Mouse (Mus musculus) midbrain, embryonic 13.5 days (tissue): Measurements from ENCODE around the gene Mrpl52. TPM values are rescaled to one million over a fixed set of nuclear protein-coding genes. Genes with fewer than 3 reads are reported as not detected.

ENCODE experiments used
- ATAC-seq: fragments of 200-750 bp; cut with Nextera tagmentation; 2 replicates; pipeline ENCODE4 v1.8.0; 2017; ENCODE audit warnings: mild to moderate bottlenecking, moderate TSS enrichment, moderate library complexity
- H3K27ac ChIP-seq: fragments of 300-500 bp; sonication (generic); 2 replicates; pipeline ENCODE4 v1.5.1; 2015; ENCODE audit warnings: inconsistent platforms, mild to moderate bottlenecking, moderate library complexity
- H3K27me3 ChIP-seq: fragments of 300-500 bp; sonication (generic); 2 replicates; pipeline ENCODE4 v1.6.1; 2015; ENCODE audit warnings: mild to moderate bottlenecking, inconsistent platforms
- H3K36me3 ChIP-seq: fragments of 300-500 bp; sonication (generic); 2 replicates; pipeline ENCODE4 v1.6.1; 2015; ENCODE audit warnings: mild to moderate bottlenecking, inconsistent platforms
- H3K4me1 ChIP-seq: fragments of 300-500 bp; sonication (generic); replicated peaks from 2 replicates; pipeline ENCODE4 v1.6.1; 2015; ENCODE audit warnings: inconsistent platforms
- H3K4me2 ChIP-seq: fragments of 300-500 bp; sonication (generic); replicated peaks from 2 replicates; pipeline ENCODE4 v1.6.1; 2015; ENCODE audit warnings: moderate library complexity, mild to moderate bottlenecking, inconsistent platforms
- H3K4me3 ChIP-seq: fragments of 300-500 bp; sonication (generic); replicated peaks from 2 replicates; pipeline ENCODE4 v1.5.1; 2015; ENCODE audit warnings: mild to moderate bottlenecking, inconsistent platforms
- H3K9ac ChIP-seq: fragments of 300-500 bp; sonication (generic); replicated peaks from 2 replicates; pipeline ENCODE4 v1.6.1; 2015; ENCODE audit warnings: mild to moderate bottlenecking, inconsistent platforms
- H3K9me3 ChIP-seq: fragments of 300-500 bp; sonication (generic); 2 replicates; pipeline ENCODE4 v1.6.1; 2016; ENCODE audit warnings: mild to moderate bottlenecking, inconsistent platforms
- WGBS: fragments of 180-500 bp; shearing (Covaris S2); methylation state at CpG from one replicate; pipeline ENCODE4 v1.1.7; 2015; 5-methylcytosine and 5-hydroxymethylcytosine counted together
- polyA plus RNA-seq: library from polyadenylated mRNA; unstranded; fragments of >200 nt; fragmentation: Nextera tagmentation; extraction: Ambion mirVana; gene quantifications from 2 replicates; pipeline ENCODE4 v1.2.1, GENCODE M21; 2015

The Mrpl52 gene
- polyA plus RNA-seq, 1 experiment from 2014 or later, result 280 TPM

DNA sequence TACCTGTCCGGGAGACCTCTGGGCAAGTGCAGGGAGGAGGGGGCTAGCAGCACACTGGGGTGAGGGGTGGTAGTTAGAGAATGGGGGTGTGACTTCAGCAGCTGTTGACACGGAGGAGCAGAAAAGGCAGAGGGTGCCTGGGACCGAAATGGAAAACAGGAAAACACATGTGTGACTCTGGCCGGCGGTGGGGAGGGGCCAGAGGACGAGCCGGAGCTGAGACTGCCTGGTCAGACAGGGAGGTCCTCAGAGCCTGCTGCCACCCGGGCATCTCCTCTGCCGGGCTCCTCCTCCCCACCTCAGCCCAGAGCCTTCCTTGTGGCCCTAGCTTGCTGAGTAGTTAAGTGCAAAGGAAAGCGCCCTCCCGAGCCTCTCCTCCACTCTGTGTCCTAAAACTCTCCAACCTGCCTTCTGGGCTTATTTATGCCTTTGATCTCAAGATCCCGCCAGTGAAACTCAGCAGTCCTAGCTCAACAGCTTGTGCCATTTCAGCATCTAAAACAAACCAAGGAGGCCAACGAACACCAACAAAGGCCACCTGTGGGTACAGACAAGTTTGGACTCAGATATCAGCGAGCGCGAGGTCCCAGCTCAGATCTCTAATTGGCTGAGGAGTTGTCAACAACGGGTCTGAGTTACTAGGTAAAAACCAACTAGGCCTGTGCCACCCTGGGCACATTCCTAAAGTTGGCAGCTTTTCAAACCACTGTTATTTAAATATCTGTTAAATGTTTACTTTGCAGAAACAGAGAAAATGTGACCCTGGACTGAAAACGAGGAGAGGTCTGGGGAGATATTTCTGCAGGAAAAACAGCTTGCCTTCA is 12.6 kb upstream of the Mrpl52 start:
- Histone ChIP-seq H3K4me2 (no peak overlapping the region), H3K36me3 (no peaks in the 10 kb centered on the region), H3K9ac (no peak overlapping the region), H3K9me3 (no peaks in the 10 kb centered on the region), H3K27me3 (peaks cover 38% of the 10 kb centered on the region), H3K4me3 (no peak overlapping the region), H3K4me1 (peaks cover 25% of the 10 kb centered on the region), H3K27ac (no peak overlapping the region)
- ATAC-seq, result no peak; the same call in 1 of the 2 replicates
- 10% methylated on average over 18 of the region's 18 CpGs for WGBS

DNA sequence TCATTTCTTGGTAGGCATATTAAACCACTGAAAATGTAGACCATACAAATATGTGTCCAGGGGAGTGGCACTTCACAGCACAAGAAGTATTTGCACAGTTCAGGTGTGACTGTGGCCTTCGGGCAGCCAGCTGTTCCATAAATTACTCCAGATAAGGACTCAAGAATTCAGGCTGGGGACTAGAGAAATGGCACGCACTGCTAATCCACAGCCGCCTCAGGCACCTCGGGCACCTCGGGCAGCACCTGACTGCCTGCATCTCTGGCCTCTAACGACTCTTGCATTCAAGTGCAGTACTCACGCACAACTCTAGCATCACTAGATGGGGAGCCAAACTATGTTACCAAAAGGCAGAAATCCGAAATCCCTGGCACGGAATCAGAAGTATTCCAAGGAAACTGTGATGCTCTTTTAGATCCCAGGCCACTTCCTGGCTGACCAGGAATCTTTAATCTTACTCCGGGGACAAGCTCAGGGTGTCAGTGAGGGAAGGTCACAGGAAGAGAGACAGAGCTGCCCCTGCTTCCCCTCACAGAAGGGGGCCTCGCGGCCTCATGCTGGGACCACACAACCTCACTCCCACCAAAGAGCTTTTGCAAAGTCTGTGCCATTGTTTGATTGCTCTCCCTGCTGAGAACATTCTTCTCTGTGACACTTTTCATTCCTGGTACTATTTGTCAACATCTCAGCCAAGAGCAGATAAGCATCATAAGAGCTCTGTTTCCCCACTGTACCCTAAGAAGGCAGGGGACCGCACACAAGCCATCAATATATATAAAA is 11.3 kb upstream of the Mrpl52 start:
- 7% methylated on average over 13 of the region's 13 CpGs for WGBS

DNA sequence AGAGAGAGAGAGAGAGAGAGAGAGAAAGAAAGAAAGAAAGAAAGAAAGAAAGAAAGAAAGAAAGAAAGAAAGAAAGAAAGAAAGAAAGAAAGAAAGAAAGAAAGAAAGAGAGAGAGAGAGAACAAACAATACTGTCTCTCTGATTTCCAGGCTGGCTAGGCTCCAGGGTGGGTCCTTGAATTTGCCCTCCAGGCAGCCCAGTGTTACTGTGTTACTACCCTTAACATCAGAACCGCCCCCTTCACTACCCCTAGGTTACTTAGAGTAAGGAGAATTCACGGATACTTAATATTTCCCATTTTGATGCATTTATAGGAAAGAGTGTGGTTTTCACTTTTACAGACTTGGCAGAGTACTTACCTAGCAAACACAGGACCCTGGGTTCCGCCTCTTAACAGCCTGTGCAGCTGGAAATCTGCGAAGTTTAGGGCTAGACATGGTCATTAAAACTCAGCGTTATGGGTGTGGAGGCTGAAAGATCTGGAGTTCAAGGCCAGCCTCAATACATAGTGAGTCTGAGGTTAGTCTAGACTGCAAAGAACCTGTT is 10.4 kb upstream of the Mrpl52 start:
- no peaks in the 10 kb centered on the region for H3K9me3 ChIP-seq
- H3K36me3 ChIP-seq, result no peaks in the 10 kb centered on the region
- H3K4me3 ChIP-seq, result no peak overlapping the region
- H3K27ac ChIP-seq, result no peak overlapping the region
- peaks cover 38% of the 10 kb centered on the region for H3K27me3 ChIP-seq
- ATAC-seq, result no peak
- 38% methylated on average over 5 of the region's 5 CpGs for WGBS
- no peak overlapping the region for H3K9ac ChIP-seq
- peaks cover 16% of the 10 kb centered on the region for H3K4me1 ChIP-seq
- H3K4me2 ChIP-seq, result no peak overlapping the region

More for the DNA sequence above, 11.3 kb upstream of the Mrpl52 start:
- Histone ChIP-seq H3K4me2 (no peak overlapping the region), H3K9me3 (no peaks in the 10 kb centered on the region), H3K27ac (no peak overlapping the region), H3K36me3 (no peaks in the 10 kb centered on the region), H3K4me3 (no peak overlapping the region), H3K9ac (no peak overlapping the region), H3K4me1 (peaks cover 16% of the 10 kb centered on the region), H3K27me3 (peaks cover 38% of the 10 kb centered on the region)
- no peak for ATAC-seq

DNA sequence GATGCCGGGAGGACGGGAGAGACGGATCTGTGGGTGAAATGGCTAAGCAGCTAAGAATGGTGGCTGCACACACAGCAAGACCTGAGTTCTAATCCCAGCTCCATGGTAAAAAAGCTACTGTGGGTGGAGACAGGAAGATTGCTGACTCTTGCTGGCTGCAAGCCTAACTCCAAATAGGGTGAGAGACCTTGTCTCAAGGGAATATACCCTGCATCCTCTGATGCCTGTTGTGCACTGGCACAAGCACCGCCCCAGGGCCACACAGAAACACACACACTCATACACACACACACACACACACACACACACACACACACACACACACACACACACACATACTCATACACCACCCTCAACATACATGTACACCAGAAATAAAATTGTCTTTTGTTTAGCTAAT is 9.9 kb upstream of the Mrpl52 start:
- Histone ChIP-seq H3K4me1 (peaks cover 16% of the 10 kb centered on the region), H3K27me3 (peaks cover 38% of the 10 kb centered on the region), H3K9ac (no peak overlapping the region), H3K27ac (no peak overlapping the region), H3K4me3 (no peak overlapping the region), H3K36me3 (no peaks in the 10 kb centered on the region), H3K9me3 (no peaks in the 10 kb centered on the region), H3K4me2 (no peak overlapping the region)
- 41% methylated on average over 3 of the region's 4 CpGs for WGBS
- ATAC-seq, result no peak

DNA sequence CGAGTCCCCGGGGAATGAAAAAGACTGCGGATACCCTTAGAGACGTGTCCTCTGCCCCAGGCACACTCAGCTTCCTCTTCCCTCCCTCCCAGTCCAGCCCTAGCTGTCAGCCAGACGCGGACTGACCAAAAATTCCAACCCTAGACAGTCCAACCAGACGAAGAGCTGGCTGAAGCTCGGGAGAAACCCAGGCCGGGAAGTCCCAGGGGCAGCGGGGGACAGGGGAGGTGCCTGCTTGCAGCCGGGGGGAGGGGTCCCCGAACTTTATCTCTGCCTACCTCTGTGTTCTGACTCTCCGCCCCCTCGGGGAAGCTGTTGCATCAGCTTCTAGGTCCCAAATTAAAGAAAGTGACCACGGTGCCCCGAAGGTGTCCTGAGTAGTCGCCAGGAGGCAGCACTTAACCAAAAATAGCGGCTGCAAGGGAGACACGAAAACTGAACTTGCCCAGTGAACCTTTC is 9.1 kb upstream of the Mrpl52 start, which contains the start of gene Slc7a7:
Gene Slc7a7, minus strand, starts transcription at position 158 of the 459 bp plus-strand sequence.
- Histone ChIP-seq H3K9ac (no peak within 1 kb of the TSS), H3K4me1 (peaks cover 16% of the 10 kb centered on the region), H3K27me3 (peaks cover 38% of the 10 kb centered on the region), H3K4me3 (no peak within 1 kb of the TSS), H3K9me3 (no peaks in the 10 kb centered on the region), H3K27ac (no peak within 1 kb of the TSS), H3K4me2 (peak within 1 kb of the TSS; percentile 20), H3K36me3 (no peaks in the 10 kb centered on the region)
- 6% methylated on average over 19 of the region's 19 CpGs for WGBS
- ATAC-seq, result peak; percentile 55; the same call in 1 of the 2 replicates

DNA sequence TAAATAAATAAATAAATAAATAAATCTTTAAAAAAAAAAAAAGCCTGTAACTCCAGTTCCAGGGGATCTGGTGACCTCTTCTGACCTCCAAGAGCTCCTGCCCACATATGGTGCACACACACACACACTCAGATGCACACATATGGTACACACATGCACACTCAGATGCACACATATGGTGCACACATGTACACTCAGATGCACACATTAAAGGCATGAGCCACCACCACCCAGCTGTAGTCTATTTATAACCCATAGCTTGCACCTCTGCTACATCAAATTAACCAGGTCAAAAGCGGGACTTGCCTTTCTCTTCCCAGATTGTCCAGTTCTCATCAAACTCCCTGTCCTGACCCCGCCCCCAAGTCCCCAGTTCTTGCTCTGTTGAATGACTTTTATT is 5.7 kb upstream of the Mrpl52 start:
- H3K9ac ChIP-seq, result no peak overlapping the region
- no peak overlapping the region for H3K4me2 ChIP-seq
- H3K36me3 ChIP-seq, result no peaks in the 10 kb centered on the region
- peaks cover 16% of the 10 kb centered on the region for H3K27me3 ChIP-seq
- H3K4me1 ChIP-seq, result peaks cover 9% of the 10 kb centered on the region
- no peaks in the 10 kb centered on the region for H3K9me3 ChIP-seq
- WGBS, result 85% methylated on average over 2 of the region's 2 CpGs
- no peak for ATAC-seq
- no peak overlapping the region for H3K4me3 ChIP-seq
- no peak overlapping the region for H3K27ac ChIP-seq

DNA sequence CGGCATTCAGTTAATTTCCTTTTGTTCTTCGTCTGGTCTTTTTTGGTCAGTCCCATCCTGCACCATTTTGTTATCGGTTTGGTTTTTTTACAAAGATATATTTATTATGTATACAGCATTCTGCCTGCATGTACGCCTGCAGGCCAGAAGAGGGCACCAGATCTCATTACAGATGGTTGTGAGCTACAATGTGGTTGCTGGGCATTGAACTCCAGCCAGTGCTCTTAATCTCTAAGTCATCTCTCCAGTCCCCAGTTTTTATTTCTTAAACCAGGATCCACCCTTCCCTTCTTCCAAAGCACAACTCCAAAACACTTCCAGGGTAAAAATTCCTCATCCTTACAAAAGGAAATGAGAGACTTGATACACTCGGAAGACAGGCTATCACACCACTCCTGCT is 3.3 kb upstream of the Mrpl52 start:
- 58% methylated on average over 5 of the region's 5 CpGs for WGBS
- Histone ChIP-seq H3K9ac (no peak overlapping the region), H3K4me3 (no peak overlapping the region), H3K27me3 (no peaks in the 10 kb centered on the region), H3K4me1 (peaks cover 20% of the 10 kb centered on the region), H3K4me2 (no peak overlapping the region), H3K9me3 (no peaks in the 10 kb centered on the region), H3K27ac (no peak overlapping the region), H3K36me3 (no peaks in the 10 kb centered on the region)
- no peak for ATAC-seq

DNA sequence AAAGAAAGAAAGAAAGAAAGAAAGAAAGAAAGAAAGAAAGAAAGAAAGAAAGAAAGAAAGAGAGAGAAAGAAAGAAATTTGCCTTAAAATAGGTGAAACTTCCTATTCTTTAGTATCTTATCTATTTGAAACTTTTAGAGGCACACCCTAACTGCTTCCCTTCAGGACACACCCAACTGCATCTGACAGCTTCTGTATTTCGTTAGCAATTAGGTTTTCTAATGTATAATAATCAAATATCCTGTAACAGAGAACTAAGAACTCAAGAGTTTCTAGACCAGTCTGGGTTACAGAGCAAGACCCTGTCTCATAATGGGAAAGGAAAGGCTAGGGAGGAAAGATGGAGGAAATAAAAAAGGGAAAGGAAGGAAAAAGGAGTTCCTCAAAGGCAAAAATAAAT is 2.1 kb upstream of the Mrpl52 start:
- Histone ChIP-seq H3K36me3 (0 out of 2 replicates have a peak, but pooled peaks cover 5% of the 10 kb centered on the region), H3K4me3 (no peak overlapping the region), H3K27ac (no peak overlapping the region), H3K27me3 (no peaks in the 10 kb centered on the region), H3K9me3 (no peaks in the 10 kb centered on the region), H3K9ac (no peak overlapping the region), H3K4me2 (no peak overlapping the region), H3K4me1 (peaks cover 28% of the 10 kb centered on the region)
- ATAC-seq, result no peak
- WGBS, result 91% methylated on average over 1 of the region's 1 CpGs

DNA sequence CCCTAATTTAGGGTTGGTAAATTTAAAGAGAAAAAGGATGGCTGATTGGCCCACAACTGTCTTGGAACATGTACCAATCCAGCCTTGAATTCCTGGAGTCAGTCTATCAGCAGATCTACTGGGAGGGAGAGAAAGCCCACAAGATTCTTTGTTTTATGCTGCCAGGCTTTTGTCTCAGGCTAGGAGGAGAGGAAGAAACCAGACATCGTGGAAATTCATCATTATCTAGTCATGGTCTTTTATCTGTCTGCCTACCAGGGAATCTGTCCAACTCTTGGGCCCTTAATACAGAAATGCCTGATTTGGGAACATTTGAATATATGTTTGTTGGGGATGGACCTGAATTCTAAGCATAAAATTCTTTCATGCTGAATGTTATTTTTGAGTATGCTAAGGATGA is 1.2 kb upstream of the Mrpl52 start:
- 89% methylated on average over 1 of the region's 1 CpGs for WGBS
- Histone ChIP-seq H3K4me2 (peak overlapping the region; percentile 66), H3K9me3 (no peaks in the 10 kb centered on the region), H3K36me3 (0 out of 2 replicates have a peak, but pooled peaks cover 5% of the 10 kb centered on the region), H3K27me3 (no peaks in the 10 kb centered on the region), H3K9ac (peak overlapping the region; percentile 88; the same call in 1 of the 2 replicates), H3K4me3 (peak overlapping the region; percentile 88), H3K27ac (no peak overlapping the region), H3K4me1 (peaks cover 37% of the 10 kb centered on the region)
- ATAC-seq, result no peak

DNA sequence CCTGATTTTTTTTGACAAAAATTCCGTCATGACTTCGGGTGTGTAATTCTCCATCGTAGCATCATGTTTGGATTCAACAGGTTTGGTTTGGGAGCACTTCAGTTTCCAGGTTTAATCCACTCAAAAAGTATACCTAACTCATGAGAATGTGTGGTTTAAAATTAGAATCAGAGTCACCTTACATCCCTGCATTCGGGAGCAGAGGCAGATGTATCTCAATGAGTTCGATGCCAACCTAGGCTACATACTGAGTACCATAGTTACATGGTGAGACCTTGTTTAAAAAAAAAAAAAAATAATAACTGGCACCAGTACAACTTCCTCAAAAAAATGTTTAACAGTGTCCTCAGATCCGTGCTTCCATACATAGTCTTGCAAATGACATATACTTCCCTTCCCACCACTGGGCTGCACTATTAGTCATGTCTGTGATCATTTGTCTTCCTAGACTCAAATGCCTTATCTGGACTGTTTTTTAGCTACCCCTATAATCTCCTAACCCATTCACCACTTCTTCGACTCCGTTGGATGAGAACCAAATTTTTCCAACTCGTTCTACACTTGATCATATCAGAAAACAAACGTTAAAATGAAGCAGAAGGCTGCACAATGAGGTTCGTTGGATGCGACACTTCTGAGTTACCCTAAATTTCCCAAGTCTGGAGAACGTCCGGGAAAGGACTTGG is 563 bp upstream of the Mrpl52 start:
- H3K36me3 ChIP-seq, result 0 out of 2 replicates have a peak, but pooled peaks cover 5% of the 10 kb centered on the region
- H3K4me3 ChIP-seq, result peak overlapping the region; percentile 88
- peak overlapping the region; percentile 88 for H3K9ac ChIP-seq
- H3K9me3 ChIP-seq, result no peaks in the 10 kb centered on the region
- H3K27ac ChIP-seq, result peak overlapping the region; percentile 94
- H3K4me1 ChIP-seq, result peaks cover 43% of the 10 kb centered on the region
- no peaks in the 10 kb centered on the region for H3K27me3 ChIP-seq
- 34% methylated on average over 14 of the region's 14 CpGs for WGBS
- peak; percentile 44 for ATAC-seq
- peak overlapping the region; percentile 66 for H3K4me2 ChIP-seq

DNA sequence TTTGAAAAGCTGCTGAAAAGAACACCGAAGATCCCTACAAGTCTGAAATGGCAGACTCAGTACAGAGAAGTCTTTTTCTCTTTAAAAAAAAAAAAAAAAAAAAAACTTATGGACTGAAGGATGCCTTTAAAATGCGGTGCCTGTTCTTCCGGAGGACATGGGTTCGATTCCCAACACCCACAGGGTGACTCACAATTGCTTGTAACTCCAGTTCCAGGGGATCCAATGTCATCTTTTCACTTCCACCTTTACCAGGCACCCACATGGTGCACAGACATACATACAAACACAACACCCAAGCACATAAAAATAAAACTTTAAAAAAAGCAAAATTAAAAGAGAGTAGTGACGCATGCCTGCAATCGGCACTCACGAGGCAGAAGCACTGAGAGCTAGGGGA is 987 bp downstream of the Mrpl52 start:
- 95% methylated on average over 7 of the region's 7 CpGs for WGBS
- peaks cover 59% of the 10 kb centered on the region for H3K4me1 ChIP-seq
- ATAC-seq, result no peak

More for the DNA sequence above, 987 bp downstream of the Mrpl52 start:
- Histone ChIP-seq H3K4me3 (peak overlapping the region; percentile 88), H3K9me3 (no peaks in the 10 kb centered on the region), H3K4me2 (peak overlapping the region; percentile 66), H3K9ac (peak overlapping the region; percentile 88; the same call in 1 of the 2 replicates), H3K27me3 (no peaks in the 10 kb centered on the region), H3K36me3 (0 out of 2 replicates have a peak, but pooled peaks cover 5% of the 10 kb centered on the region), H3K27ac (no peak overlapping the region)
